Mouse (Mus musculus): Measurements from ENCODE around the gene Acy3. TPM values are rescaled to one million over a fixed set of nuclear protein-coding genes. Genes with fewer than 3 reads are reported as not detected.
"Not testable (repeated sequence)": the region's sequence is repeated elsewhere in the genome, so short reads cannot be mapped to it uniquely, and the experiment has no call there.

Gene Acy3
- polyA plus RNA-seq, 1 experiment: 14.9 TPM

DNA sequence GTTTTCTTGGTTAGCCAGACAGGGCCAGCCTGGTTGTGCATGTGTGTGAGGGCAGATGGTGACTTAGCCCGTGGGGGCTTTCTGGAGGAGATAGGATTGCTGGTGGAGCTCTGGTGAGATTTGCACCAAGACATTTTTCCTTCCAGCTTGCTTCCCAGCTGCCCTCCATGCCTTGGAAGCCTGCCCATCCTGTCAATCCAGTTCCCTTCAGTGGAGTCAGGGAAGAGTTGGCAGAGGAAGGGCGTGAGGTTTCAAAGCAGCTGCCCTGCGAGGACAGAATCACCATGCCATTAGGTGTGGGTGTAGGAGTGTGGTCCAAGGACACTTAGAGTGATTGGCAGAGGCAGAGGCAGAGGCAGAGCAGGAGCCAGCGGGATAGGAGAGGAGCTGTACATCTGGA is 27.9 kb upstream of the Acy3 start, which contains the start of gene Aldh3b3:
Gene Aldh3b3 (plus strand): TSS at position 176 of the 400 bp plus-strand sequence.
- Histone ChIP-seq H3K27me3 (ENCODE audit: control insufficient read depth, insufficient read depth, low read length) (no peaks in the 10 kb centered on the region), H3K4me3 (ENCODE audit: control insufficient read depth, insufficient read depth, low read length) (no peak within 1 kb of the TSS), H3K36me3 (ENCODE audit: control insufficient read depth, insufficient read depth, low read length) (no peaks in the 10 kb centered on the region), H3K4me1 (replicated peaks; ENCODE audit: control insufficient read depth, insufficient read depth, low read length) (no peaks in the 10 kb centered on the region), H3K27ac (ENCODE audit: control insufficient read depth, insufficient read depth, low read length) (no peak within 1 kb of the TSS)
- TF ChIP-seq POLR2A (IDR thresholded peaks at IDR 0.05; ENCODE audit: control insufficient read depth, extremely low read depth, insufficient read depth, low read length, poor library complexity): no peak
- no peak for TF ChIP-seq CTCF (IDR thresholded peaks at IDR 0.05; ENCODE audit: borderline replicate concordance, control insufficient read depth, extremely low read depth, insufficient read depth, low read length, poor library complexity)
- no peak for DNase-seq
- WGBS: 89% methylated on average over 4 of the region's 4 CpGs

DNA sequence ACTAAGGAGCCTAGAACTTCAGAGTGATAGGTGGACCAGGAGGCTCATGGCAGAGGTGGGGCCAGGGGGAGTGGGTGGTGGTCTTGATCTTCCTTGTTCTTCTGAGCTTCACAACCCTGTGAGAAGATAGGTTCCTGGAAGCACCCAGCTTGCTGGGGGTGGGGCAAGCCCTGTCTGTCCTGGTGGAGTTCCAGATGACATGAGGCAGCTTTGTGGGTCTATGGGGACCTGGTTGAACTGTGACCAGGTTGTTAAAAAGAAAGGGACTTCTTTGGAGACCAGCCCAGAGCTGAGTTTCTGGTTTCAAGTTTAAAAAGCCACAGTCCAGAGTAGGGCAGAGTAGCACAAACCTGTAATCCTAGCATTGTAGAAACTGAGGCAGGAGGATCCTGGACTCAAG is 27.3 kb upstream of the Acy3 start:
- TF ChIP-seq CTCF (IDR thresholded peaks at IDR 0.05; ENCODE audit: borderline replicate concordance, control insufficient read depth, extremely low read depth, insufficient read depth, low read length, poor library complexity) (no peak), POLR2A (IDR thresholded peaks at IDR 0.05; ENCODE audit: control insufficient read depth, extremely low read depth, insufficient read depth, low read length, poor library complexity) (no peak)
- no peak for DNase-seq
- H3K36me3 ChIP-seq (ENCODE audit: control insufficient read depth, insufficient read depth, low read length): no peaks in the 10 kb centered on the region
- H3K4me1 ChIP-seq (replicated peaks; ENCODE audit: control insufficient read depth, insufficient read depth, low read length): no peaks in the 10 kb centered on the region
- no peak overlapping the region for H3K27ac ChIP-seq (ENCODE audit: control insufficient read depth, insufficient read depth, low read length)
- H3K27me3 ChIP-seq (ENCODE audit: control insufficient read depth, insufficient read depth, low read length): no peaks in the 10 kb centered on the region
- no peak overlapping the region for H3K4me3 ChIP-seq (ENCODE audit: control insufficient read depth, insufficient read depth, low read length)

DNA sequence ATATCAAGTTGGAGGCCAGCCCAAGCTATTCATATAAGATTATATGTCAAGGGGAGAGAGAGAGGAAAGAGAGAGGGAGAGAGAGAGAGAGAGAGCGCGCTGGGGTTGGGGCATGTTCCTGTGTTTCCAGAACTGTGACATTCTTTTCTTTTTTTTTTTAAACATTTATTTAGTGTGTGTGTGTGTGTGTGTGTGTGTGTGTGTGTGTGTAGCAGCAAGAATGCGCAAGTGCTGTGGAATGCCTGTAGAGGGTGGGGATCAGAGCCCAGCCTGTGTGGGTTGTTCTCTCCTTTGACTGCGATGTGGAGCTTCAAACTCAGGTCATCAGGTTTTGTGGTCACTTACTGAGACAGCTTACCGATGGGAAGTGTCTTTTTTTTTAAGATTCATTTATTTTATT is 26.2 kb upstream of the Acy3 start:
- no peak for TF ChIP-seq CTCF (IDR thresholded peaks at IDR 0.05; ENCODE audit: borderline replicate concordance, control insufficient read depth, extremely low read depth, insufficient read depth, low read length, poor library complexity)
- no peak for TF ChIP-seq POLR2A (IDR thresholded peaks at IDR 0.05; ENCODE audit: control insufficient read depth, extremely low read depth, insufficient read depth, low read length, poor library complexity)

DNA sequence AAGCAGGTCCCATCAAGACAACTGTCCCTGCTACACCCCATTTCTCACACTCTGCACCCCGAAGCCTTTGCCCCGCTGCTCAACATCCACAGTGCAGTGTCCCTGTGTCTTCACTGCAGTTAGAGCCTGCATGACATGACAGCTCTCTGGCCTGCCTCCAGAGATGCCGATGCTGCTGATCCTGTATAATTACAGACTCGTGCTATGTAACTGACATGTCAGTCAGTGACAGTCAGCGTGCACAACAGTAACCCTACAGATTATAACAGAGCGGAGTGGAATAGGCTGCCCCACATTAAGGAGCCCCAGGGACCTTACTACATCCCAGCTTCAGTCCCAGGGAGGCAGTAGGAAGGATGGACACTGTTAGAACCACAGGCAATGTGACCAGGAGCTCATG is 24.6 kb upstream of the Acy3 start:
- not testable (repeated sequence) for DNase-seq; H3K4me3 ChIP-seq (ENCODE audit: control insufficient read depth, insufficient read depth, low read length); H3K36me3 ChIP-seq (ENCODE audit: control insufficient read depth, insufficient read depth, low read length); H3K4me1 ChIP-seq (replicated peaks; ENCODE audit: control insufficient read depth, insufficient read depth, low read length); H3K27me3 ChIP-seq (ENCODE audit: control insufficient read depth, insufficient read depth, low read length); H3K27ac ChIP-seq (ENCODE audit: control insufficient read depth, insufficient read depth, low read length)
- 95% methylated on average over 6 of the region's 6 CpGs for WGBS

More for the DNA sequence above, 26.2 kb upstream of the Acy3 start:
- H3K27ac ChIP-seq (ENCODE audit: control insufficient read depth, insufficient read depth, low read length): no peak overlapping the region
- H3K4me3 ChIP-seq (ENCODE audit: control insufficient read depth, insufficient read depth, low read length): no peak overlapping the region
- H3K4me1 ChIP-seq (replicated peaks; ENCODE audit: control insufficient read depth, insufficient read depth, low read length): no peaks in the 10 kb centered on the region
- no peaks in the 10 kb centered on the region for H3K27me3 ChIP-seq (ENCODE audit: control insufficient read depth, insufficient read depth, low read length)
- H3K36me3 ChIP-seq (ENCODE audit: control insufficient read depth, insufficient read depth, low read length): no peaks in the 10 kb centered on the region
- 70% methylated on average over 5 of the region's 5 CpGs for WGBS
- no peak for DNase-seq

DNA sequence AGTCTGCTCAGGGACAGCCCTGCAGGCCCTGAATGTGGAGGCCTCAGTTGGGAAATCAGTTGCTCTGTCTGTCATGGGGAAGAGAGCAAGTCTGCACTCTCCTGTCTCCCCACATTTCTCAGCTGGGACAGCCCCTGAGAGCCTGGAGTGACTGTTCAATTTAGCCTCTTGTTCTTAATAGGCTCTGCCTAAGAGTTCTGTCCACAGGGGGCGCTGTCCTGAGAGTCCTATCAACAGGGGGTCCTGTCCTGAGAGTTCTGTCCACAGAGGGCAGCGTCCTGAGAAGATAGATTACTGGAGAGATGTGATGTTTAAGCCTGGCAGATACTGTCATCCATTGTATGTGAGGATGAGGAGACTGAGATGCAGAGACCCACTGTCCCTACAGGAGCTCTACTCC is 23.9 kb upstream of the Acy3 start:
- no peak for TF ChIP-seq POLR2A (IDR thresholded peaks at IDR 0.05; ENCODE audit: control insufficient read depth, extremely low read depth, insufficient read depth, low read length, poor library complexity)
- TF ChIP-seq CTCF (IDR thresholded peaks at IDR 0.05; ENCODE audit: borderline replicate concordance, control insufficient read depth, extremely low read depth, insufficient read depth, low read length, poor library complexity): no peak
- Histone ChIP-seq H3K36me3 (ENCODE audit: control insufficient read depth, insufficient read depth, low read length) (no peaks in the 10 kb centered on the region), H3K4me1 (replicated peaks; ENCODE audit: control insufficient read depth, insufficient read depth, low read length) (no peaks in the 10 kb centered on the region), H3K4me3 (ENCODE audit: control insufficient read depth, insufficient read depth, low read length) (no peak overlapping the region), H3K27me3 (ENCODE audit: control insufficient read depth, insufficient read depth, low read length) (no peaks in the 10 kb centered on the region), H3K27ac (ENCODE audit: control insufficient read depth, insufficient read depth, low read length) (no peak overlapping the region)
- 37% methylated on average over 2 of the region's 2 CpGs for WGBS
- no peak for DNase-seq

DNA sequence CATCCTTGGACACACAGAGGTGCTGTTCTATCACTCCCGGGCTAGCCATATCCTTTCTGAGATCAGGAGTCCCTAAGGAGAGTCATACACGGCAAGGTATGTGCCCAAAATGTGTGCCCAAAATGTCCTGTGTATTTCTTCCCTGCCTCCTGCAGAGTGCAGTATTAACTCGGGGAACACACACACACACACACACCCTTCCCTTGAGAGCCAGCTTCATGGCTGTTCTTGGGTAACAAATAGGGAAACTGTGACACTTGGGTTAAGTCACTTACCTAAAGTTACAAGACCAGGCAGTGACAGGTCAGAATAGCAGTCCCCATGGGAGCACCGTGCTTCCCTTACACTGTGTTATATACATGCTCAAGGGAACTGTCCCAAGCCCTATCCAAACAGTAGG is 22.3 kb upstream of the Acy3 start:
- TF ChIP-seq POLR2A (IDR thresholded peaks at IDR 0.05; ENCODE audit: control insufficient read depth, extremely low read depth, insufficient read depth, low read length, poor library complexity): no peak
- no peak for TF ChIP-seq CTCF (IDR thresholded peaks at IDR 0.05; ENCODE audit: borderline replicate concordance, control insufficient read depth, extremely low read depth, insufficient read depth, low read length, poor library complexity)
- Histone ChIP-seq H3K27me3 (ENCODE audit: control insufficient read depth, insufficient read depth, low read length) (no peaks in the 10 kb centered on the region), H3K27ac (ENCODE audit: control insufficient read depth, insufficient read depth, low read length) (no peak overlapping the region), H3K4me3 (ENCODE audit: control insufficient read depth, insufficient read depth, low read length) (no peak overlapping the region), H3K36me3 (ENCODE audit: control insufficient read depth, insufficient read depth, low read length) (no peaks in the 10 kb centered on the region), H3K4me1 (replicated peaks; ENCODE audit: control insufficient read depth, insufficient read depth, low read length) (no peaks in the 10 kb centered on the region)
- no peak for DNase-seq
- 76% methylated on average over 4 of the region's 4 CpGs for WGBS

DNA sequence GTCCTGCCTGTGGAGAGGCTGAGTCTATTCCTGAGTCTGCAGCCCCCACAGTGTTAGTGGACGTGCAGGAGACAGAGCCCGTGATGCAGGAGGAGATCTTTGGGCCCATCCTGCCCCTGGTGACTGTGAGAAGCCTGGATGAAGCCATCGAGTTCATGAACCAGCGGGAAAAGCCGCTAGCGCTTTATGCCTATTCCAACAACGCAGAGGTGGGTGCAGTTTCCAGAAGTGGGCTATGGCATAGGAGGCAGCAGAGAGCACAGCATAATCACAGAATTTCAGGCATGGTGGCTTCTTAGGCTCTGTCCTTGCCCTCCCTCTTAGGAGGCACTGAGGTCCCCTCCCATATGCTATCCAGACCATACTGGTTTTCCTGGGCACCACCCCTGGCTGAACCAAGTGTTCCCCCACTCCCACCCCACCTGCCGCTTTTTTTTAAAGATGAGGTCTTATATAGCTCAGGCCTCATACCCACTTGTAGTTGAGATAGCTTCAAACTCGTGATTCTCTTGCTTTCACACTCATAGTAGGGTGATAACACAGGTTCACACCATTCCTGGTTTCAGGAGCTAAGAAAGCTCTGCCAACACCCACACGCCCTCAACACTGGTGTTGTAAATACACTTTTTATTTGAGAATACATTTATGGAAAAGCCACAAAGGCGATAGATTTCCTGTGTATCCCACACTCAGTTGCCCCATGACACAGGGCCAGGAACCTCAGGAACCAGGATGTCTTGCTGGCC is 19.9 kb upstream of the Acy3 start:
- H3K36me3 ChIP-seq (ENCODE audit: control insufficient read depth, insufficient read depth, low read length): no peaks in the 10 kb centered on the region
- H3K4me1 ChIP-seq (replicated peaks; ENCODE audit: control insufficient read depth, insufficient read depth, low read length): no peaks in the 10 kb centered on the region
- H3K4me3 ChIP-seq (ENCODE audit: control insufficient read depth, insufficient read depth, low read length): no peak overlapping the region
- no peaks in the 10 kb centered on the region for H3K27me3 ChIP-seq (ENCODE audit: control insufficient read depth, insufficient read depth, low read length)
- TF ChIP-seq CTCF (IDR thresholded peaks at IDR 0.05; ENCODE audit: borderline replicate concordance, control insufficient read depth, extremely low read depth, insufficient read depth, low read length, poor library complexity) (no peak), POLR2A (IDR thresholded peaks at IDR 0.05; ENCODE audit: control insufficient read depth, extremely low read depth, insufficient read depth, low read length, poor library complexity) (no peak)
- WGBS: 86% methylated on average over 11 of the region's 11 CpGs
- no peak overlapping the region for H3K27ac ChIP-seq (ENCODE audit: control insufficient read depth, insufficient read depth, low read length)
- no peak for DNase-seq

All from thymus, adult 2 months (tissue).